Mouse (Mus musculus) CH12.LX (cell line): ENCODE measurements at regions not wholly inside any gene's neighbourhood (a gene's known extent, or its start where the extent isn't known, plus 50 kb on each side); places are given as distances from the start of the nearest gene placed in this dataset.

Source experiments
- BHLHE40 ChIP-seq: IDR thresholded peaks from 2 replicates; pipeline ENCODE4 v1.6.1; 2011; ENCODE audit warnings: mild to moderate bottlenecking, low read depth, low read length, improper control_type of control experiment
- CTCF ChIP-seq, 2 experiments: IDR thresholded peaks in 1 of 2; conservative IDR thresholded peaks in 1 of 2; 2 replicates each; pipeline ENCODE4 v1.5.1; 2011 to 2012; ENCODE audit warnings: low read depth in 2 of 2, low read length in 2 of 2, improper control_type of control experiment in 1 of 2, inconsistent platforms in 1 of 2, mild to moderate bottlenecking in 1 of 2, moderate library complexity in 1 of 2
- POLR2AphosphoS2 ChIP-seq: IDR thresholded peaks from 2 replicates; pipeline ENCODE4 v1.6.1; 2011; ENCODE audit warnings: low read depth, low read length, improper control_type of control experiment

DNA sequence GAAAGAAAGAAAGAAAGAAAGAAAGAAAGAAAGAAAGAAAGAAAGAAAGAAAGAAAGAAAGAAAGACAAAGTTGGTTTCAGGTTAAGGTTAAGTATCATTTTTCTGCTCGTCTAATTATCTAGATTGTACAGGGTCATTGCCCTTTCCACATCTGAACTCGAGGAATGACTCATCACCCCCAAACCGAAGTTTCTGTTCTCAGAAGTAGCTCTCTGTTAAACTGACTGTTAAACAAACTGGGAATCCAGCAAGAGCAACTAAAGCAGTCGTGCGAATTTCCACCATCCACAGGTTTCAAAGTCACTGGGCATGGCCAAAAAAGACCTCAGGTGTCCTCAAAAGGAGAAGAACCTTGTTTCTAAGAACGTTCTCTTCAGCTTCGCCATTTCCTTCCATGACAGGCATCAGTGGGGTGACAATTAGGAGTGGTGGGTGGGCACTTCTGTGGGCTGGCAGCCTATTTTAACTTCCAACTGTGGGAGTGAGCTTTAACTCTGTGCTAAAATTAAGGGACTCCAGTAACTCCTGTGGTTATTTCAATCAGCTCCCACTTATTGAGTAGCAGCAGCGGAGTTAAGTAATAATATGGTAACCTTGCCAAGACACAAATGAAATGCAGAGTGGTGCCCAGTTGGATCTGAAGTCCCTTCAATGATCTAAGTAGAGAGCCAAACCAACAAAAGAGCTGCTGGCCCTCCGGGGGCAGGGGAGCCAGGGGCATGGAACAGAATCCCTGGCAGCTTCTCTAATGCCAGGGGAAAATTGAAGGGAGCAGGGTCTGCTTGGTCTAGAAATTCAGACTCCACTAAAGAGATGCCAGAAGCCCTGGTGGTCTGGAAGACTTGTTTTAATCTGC lies 470.5 kb upstream of the Smim15 start:
- TF ChIP-seq BHLHE40 (peak; percentile 77), POLR2AphosphoS2 (no peak), CTCF (conservative IDR thresholded peaks at IDR 0.05 in 1 of 2, IDR thresholded peaks at IDR 0.05 in 1 of 2; ENCODE audit: low read depth in 2 of 2, low read length in 2 of 2) (no peak)
